Mouse (Mus musculus): ENCODE measurements around the gene Ttc16.
A peak's percentile ranks its signal among the peaks of the same experiment; 100 is the strongest.

Gene Ttc16

GRCm38 (mm10) chr2:32775359-32776074, at the start of gene Ttc16, which contains the start of gene Ptrh1:
Gene Ttc16 (minus strand): TSS chr2:32775633.
Gene Ptrh1 (plus strand): TSS chr2:32775786.
- DNase-seq (ENCODE audit: low spot score in 2 of 2): peak; percentile 98 to 99

DNA sequence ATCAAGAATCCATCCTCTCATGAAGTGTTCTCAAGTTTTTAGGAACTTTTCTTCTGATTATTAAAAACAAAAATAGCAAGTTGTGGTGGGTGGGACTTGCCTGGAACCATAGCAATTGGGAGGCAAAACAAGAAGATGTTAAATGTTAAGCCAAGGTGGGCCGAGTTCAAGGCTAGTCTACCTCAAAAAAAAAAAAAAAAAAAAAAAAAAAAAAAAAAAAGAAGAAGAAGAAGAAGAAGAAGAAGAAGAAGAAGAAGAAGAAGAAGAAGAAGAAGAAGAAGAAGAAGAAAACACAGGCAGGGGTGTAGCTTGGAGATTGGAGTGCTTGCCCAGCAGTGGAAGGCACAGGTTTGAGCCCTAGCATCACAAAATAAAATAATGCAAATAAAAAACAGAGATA, 49.3 kb upstream of the Ttc16 start:
- no peak for DNase-seq (ENCODE audit: low spot score in 2 of 2)

DNA sequence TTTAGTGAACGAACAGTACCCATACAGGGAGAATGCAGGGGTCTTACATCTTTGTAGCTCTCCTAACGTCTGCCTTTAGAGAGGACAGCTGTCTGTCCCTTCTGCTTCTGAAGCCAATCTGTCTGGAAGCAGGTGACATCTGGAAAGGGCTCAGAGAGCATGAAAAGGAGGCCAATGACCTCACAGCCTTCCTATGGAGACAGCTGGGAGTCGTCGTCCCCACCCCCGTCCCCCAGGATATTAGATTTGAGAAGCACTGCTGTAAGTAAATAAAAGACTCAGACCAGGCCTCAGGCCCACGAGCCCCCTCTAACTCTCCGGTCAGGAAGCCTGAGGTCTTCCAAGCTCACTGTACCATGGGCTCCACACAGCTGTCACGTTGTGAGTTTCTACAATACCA, 48.7 kb upstream of the Ttc16 start:
- DNase-seq (ENCODE audit: low spot score in 2 of 2): no peak

- no peak for DNase-seq (ENCODE audit: low spot score in 2 of 2)
Observed at GRCm38 (mm10) chr2:32823579-32824154, 48.2 kb upstream of the Ttc16 start.

GRCm38 (mm10) chr2:32823153-32823552, 47.7 kb upstream of the Ttc16 start:
- DNase-seq (ENCODE audit: low spot score in 2 of 2): no peak

DNA sequence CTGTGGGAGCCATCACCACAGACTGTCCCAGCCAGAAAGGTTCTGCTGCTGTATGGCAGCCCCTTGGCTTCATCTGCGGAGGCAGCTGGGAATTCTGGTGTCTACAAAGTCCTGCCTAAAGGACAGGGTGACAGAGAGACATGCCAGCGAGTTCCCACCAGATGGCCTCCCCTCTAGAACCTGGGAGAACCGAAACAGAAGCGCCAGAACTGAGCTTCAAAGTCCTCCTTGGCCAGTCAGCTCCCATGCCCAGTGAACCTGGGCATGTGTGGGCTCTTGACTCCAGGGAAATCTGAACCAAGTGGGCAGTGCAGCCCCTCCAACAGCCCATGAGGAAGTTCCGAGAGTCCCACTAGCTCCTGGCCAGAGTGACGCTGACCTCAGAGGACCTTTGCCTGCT, 47.2 kb upstream of the Ttc16 start:
- DNase-seq (ENCODE audit: low spot score in 2 of 2): no peak

DNA sequence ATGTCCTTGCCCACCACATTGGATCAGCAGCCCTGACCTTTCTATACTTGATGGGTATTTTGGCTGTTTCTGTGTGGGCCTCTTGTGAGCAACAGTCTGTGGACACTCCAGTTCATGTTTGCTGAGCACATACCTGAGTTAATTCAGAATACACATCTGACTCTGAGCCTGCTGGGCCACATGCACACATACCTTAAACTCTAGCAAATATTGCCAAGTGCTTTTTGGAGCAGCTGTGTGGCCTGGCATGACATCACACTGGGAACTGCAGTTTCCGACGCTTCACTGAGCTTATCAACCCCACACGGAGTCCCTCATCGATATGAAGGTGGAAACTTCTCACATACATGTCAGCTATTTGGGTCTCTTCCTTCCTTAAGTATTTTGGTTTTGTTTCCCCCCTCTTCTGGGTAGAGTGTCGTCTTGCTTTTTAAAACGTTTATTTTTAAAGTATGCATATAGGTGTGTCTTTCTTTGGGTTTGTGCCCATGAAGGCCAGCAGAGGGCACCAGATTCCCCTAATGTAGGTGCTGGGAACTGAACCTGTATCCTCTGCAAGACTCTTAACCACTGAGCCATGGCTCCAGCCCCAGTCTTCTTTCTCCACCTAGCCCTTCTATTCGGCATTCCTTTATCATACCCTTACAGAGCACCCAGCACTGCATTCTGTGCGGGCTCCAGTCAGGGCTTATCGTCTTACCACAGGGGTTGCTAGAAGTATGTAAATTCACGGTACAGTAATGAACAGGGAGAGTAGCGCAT, 45.8 kb upstream of the Ttc16 start:
- peak in 1 of 2 experiments; percentile 13 for DNase-seq (ENCODE audit: low spot score in 2 of 2)

GRCm38 (mm10) chr2:32818208-32818607, 42.8 kb upstream of the Ttc16 start:
- DNase-seq (ENCODE audit: low spot score in 2 of 2): no peak

DNA sequence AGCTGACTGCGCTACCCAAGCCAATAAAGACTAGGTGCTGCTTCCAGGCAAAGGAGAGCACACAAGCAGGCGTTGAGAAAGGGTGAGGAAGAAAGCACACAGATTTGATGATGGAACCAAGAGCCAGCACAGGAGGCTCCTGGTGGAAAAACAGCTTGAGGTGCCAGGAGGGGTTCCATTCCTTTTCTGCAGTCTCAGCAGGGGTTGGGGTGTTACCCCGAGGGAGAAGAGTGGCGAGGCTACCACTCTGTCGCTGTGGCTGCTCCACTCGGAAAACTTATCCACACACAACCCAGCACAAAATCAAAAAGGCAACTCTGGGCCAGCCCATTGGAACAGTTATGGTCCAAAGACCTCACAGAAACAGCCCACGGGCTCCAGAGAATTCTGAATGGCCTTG, 42.2 kb upstream of the Ttc16 start:
- no peak for DNase-seq (ENCODE audit: low spot score in 2 of 2)

DNA sequence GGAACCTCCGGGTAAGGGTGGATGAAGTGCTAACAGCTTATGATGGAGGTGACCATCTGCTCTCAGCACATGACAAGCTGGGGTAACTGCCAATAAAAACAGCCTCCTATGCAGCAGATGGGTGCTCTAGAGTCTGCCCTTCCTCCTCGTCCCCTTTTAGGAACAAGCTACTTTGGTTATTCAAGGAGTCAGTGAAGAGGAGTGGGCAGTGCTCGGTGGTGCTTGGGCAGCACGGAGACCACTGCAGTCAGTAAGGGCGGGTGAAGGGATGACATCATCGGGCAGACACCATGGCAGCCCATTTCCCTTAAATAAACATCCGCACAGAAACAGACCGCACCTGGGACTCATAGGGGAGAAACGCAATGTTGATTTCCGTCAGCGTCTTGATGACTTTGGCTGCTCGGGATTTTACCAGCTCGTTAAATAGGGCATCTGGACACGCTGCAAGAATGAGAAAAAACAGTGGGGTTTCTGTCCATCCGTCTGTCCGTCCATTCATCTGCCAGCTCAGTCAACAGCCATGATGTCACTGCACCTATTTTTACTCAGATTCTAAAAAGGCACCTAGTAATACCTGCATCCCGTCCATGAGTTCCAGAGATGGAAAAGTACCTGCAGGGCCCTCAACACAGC, 41.6 kb upstream of the Ttc16 start:
- no peak for DNase-seq (ENCODE audit: low spot score in 2 of 2)

DNA sequence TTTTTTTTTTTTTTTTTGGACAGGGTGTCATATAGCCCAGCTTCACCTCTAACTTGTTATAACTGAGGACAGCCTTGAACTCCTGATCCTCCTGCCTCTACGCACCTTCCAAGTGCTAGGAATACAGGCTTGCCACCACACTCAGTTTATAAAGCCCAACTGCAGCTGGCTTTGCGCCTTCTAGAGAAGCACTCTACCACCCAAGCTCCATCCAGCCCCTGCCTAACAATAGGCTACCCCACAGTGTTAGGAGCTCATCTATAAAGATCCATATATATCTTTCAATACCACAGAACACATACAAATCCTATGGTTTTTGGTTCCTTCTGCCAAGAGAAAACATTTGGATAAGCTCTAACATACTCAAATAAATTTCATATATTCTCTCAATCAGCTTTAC, 41.1 kb upstream of the Ttc16 start:
- DNase-seq (ENCODE audit: low spot score in 2 of 2): no peak

DNA sequence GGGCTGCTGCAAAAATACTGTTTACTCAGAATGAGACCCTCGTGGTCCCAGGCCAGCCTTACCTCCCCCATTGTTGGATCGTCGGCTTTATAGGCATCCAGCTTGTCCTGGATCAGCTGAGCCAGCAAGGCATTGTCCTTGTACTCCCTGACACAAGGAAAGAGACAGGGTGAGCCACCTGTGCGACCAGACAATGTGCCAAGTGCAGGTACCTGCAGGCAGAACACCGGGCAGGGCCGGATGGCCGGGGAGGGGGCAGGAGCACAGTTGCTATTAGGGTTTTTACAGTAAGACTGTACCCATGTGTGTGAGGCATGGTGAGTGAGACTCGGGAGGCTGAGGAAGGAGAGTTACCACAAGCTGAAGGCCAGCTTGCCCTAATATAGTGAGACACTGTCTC, 36.5 kb upstream of the Ttc16 start:
- no peak for DNase-seq (ENCODE audit: low spot score in 2 of 2)

DNA sequence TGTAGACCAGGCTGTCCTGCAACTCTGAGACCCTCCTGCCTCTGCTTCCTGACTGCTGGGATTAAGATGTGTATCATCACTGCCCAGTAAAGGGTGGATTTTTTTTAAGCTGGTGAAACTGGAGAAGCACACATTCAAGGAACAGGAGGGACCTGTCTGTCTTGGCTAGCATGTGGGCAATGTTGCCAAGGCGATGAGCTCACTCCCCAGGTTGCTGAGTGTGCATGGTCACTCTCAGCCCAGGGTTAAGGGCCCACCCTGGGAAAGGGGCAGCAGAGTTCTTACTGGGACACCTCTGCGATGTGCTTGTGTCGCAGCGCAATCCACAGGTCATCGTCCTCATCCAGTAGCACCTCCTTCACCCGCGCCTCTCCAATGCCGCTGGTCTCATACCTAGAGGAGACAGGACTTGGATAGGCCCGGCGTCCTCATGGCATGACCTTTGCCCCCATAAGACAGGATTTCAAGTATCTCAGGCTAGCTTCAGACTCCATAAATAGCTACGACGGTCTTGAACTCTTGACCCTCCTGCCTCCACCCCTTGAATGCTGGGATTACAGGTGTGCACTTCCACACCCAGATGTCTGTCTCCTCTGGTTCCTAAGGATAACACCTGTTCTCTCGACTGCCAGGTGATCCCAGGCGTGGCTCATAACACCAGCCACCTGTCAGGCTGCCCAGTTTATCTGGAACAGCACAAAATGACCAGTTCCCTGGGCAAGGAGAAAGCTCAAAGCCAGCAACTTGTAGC, 33.6 kb upstream of the Ttc16 start:
- DNase-seq (ENCODE audit: low spot score in 2 of 2): no peak

GRCm38 (mm10) chr2:32798251-32798962, 23.0 kb upstream of the Ttc16 start:
- no peak for DNase-seq (ENCODE audit: low spot score in 2 of 2)

DNA sequence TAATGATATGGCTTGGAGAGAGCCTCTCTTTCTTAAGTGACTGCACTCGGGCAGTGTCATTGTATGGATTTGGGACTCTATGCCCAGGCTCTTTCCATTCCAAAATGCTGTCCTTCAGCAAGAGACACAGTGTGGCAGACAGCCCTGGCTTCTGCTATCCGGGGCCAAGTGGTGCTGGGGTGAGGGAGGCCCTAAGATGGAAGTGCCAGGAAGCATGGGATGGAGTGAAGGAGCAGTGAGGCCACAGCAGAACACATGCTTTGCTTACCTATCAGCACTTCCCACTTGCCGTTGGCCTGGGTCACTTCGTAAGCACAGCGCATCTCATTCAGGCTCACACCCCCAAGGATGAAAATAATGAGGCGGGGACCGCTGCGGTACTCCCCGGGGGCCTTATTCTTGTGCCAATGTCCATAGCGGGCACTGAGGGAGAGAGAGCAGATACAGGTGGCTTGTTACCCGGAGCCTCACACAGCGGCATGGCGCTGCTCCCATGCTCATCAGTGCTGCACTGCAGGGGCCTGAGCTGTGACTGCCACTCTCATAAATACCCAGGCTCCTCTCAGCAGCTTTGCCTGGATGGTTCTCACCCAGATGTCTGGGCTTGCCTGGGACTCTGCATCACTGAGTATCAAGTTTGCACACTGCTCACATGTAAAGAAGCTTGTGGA, 20.4 kb upstream of the Ttc16 start:
- DNase-seq (ENCODE audit: low spot score in 2 of 2): no peak

DNA sequence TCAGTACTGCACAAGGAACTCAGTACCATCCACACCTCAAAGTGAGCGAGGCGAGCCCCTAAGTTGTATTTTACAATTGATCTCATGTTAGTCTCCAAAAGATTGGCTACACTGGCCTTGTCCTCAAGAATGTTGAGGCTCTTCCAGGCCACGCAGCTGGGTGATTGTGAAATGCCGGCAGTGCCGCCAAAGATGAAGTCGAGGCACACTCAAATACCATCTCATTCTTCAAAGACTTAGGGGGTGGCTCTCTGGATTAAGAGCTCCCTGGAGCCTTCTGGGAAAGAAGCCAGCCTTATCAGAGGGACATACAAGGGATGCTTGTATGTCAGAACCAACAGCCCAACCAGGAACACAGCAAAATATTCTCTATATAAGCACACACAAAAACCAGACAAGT, 15.9 kb upstream of the Ttc16 start:
- DNase-seq (ENCODE audit: low spot score in 2 of 2): peak in 1 of 2 experiments; percentile 35

- no peak for DNase-seq (ENCODE audit: low spot score in 2 of 2)
Observed at GRCm38 (mm10) chr2:32788581-32788980, 13.1 kb upstream of the Ttc16 start.

DNA sequence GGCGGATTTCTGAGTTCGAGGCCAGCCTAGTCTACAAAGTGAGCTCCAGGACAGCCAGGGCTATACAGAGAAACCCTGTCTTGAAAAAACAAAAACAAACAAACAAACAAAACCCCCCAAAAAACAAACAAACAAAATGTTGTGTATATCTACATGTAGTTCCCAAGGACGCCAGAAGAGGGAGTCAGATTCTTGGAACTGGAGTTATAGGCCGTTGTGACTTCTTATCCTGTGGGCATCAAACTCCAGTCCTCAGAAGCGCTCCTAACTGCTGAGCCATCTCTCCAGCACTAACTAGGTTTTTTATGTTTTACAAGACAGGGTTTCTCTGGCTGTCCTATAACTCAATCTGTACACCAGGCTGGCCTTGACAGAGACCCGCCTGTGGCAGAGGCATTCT, 11.7 kb upstream of the Ttc16 start:
- DNase-seq (ENCODE audit: low spot score in 2 of 2): no peak

DNA sequence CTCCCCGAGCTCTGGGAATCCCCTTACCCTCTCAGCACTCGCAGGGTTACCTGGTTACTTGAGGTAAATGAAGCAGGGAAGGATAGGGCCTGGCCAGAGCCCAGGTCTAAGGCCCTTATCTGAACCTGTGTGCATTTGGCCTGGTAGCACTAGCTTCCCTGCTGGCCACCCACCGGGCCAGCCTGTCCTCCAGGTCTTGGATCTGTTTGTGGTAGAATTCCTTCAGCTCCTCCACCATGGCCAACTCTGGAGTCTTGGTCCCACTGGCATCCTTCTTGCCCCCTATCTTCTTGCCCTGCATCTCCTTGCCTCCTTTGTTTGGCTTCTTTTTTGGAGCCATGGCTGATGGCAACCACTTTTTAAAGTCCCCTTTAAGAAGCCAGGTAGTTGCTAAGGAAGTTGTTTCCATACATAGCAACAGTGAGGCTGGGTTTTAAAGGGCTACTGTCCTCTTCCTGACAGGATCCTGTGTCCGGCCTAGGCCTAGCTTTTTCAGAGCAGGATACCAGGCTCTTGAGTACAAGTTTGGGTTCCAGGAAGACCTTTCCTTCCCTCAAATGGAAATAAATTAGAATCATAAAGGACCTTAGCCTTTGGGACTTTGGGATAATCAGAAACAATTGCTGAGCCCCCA, 8.7 kb upstream of the Ttc16 start, which contains the start of gene Cfap157:
Cfap157 (minus strand) TSS at position 381 of the 634 bp plus-strand sequence.
- DNase-seq (ENCODE audit: low spot score in 2 of 2): no peak

DNA sequence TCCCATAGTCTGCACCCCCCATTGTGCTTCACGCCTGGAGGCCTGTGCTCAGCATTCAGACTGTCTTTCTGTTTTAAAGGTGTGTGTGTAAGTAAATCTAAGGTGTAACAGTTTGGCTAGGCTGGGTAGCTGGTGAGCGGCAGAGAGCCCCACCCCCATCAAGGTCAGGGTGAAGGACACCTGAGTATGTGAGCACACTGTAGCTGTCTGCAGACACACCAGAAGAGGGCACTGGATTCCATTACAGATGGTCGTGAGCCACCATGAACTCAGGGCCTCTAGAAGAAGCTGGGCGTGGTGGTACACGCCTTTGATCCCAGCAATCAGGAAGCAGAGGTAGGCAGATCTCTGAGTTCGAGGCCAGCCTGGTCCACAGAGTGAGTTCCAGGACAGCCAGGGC, 6.3 kb upstream of the Ttc16 start:
- no peak for DNase-seq (ENCODE audit: low spot score in 2 of 2)
